Comparison of ENCODE assay signal across 8 mouse cellular contexts in genomic region chr11:5099576-5100183, GRCm38 (mm10). TPM values are rescaled to one million over a fixed set of nuclear protein-coding genes. Genes with fewer than 3 reads are reported as not detected.
DNase-seq lines count a peak whose midpoint lies in the region; ATAC-seq lines count a peak whose summit lies in the region.

No protein-coding gene starts in this region.

- H3K4me3 ChIP-seq in intestine, embryonic 14.5 days (ENCODE audit: low read depth, low read length), result peak overlapping the region; percentile 99

- intact Hi-C loops in gastrocnemius, postnatal 14 days (cut with DNase I; ENCODE audit: low total_unique reads), result no loop called here
- intact Hi-C loops in left cerebral cortex, postnatal 10 days (cut with DNase I), result no loop called here

- no peaks in the 10 kb centered on the region for H3K27me3 ChIP-seq in intestine, embryonic 14.5 days (replicated peaks; ENCODE audit: control insufficient read depth, insufficient read depth, low read length)

- peak overlapping the region; percentile 100 for H3K9ac ChIP-seq in intestine, embryonic 14.5 days (ENCODE audit: low read length)

- peaks cover 25% of the 10 kb centered on the region for H3K4me1 ChIP-seq in intestine, embryonic 14.5 days (replicated peaks; ENCODE audit: control insufficient read depth, insufficient read depth, low read length)

- DNase-seq in adipocyte (ENCODE audit: low spot score), result peak; percentile 88
- peak; percentile 95 for DNase-seq in embryo, embryonic 10 days (ENCODE audit: low spot score)
- DNase-seq in gastrocnemius, postnatal 14 days, result peak; percentile 85
- DNase-seq in intestine, embryonic 14.5 days (ENCODE audit: low spot score), result peak; percentile 96
- DNase-seq in left cerebral cortex, postnatal 10 days (ENCODE audit: extremely low spot score in 1 of 2, low spot score in 2 of 2), result peak; percentile 75 to 89
- peak; percentile 88 to 89 for DNase-seq in right cerebral cortex, postnatal 10 days (ENCODE audit: low spot score in 2 of 2)
- DNase-seq in urinary bladder, postnatal 36 days (ENCODE audit: low spot score in 2 of 2), result peak; percentile 84 to 86

- WGBS in intestine, embryonic 14.5 days, result under 1% methylated on average over 31 of the region's 31 CpGs

- no peaks in the 10 kb centered on the region for H3K9me3 ChIP-seq in intestine, embryonic 14.5 days (ENCODE audit: control insufficient read depth, low read length)

- H3K36me3 ChIP-seq in intestine, embryonic 14.5 days (ENCODE audit: control insufficient read depth, insufficient read depth, low read length), result peaks cover 14% of the 10 kb centered on the region

- H3K4me2 ChIP-seq in intestine, embryonic 14.5 days (ENCODE audit: low read length), result peak overlapping the region; percentile 93

- peak overlapping the region; percentile 99 for H3K27ac ChIP-seq in intestine, embryonic 14.5 days (ENCODE audit: low read depth)

- ATAC-seq in intestine, embryonic 14.5 days (replicated peaks; ENCODE audit: low FRiP score, low TSS enrichment, low read depth), result peak; percentile 77
- peak; percentile 64 for ATAC-seq in megakaryocyte progenitor cell, adult 5-6 weeks (replicated peaks; ENCODE audit: poor library complexity)

RNA-seq across cellular contexts. Expression of gene Ewsr1, which starts 0.6 kb away (rescaled TPM):
- 10 to 100 TPM; 87.0 to 90.4 TPM for total RNA-seq in gastrocnemius, postnatal 14 days (2021)
- polyA plus RNA-seq in intestine, embryonic 14.5 days (2014; fragmentation: Nextera tagmentation; extraction: Ambion mirVana), result 373 and 390 TPM in 2 replicates
- 100 to 1,000 TPM; 303 to 308 TPM for total RNA-seq in left cerebral cortex, postnatal 10 days (2021)
- 183 and 217 TPM in 2 replicates for total RNA-seq in megakaryocyte progenitor cell, adult 5-6 weeks (2015)
- total RNA-seq in megakaryocyte progenitor cell, adult 5-6 weeks (2017), result 513 and 628 TPM in 2 replicates

RNA-seq across cellular contexts. Expression of gene Rhbdd3, which starts 1.0 kb away (rescaled TPM):
- 10 to 100 TPM; 17.8 to 20.2 TPM for total RNA-seq in gastrocnemius, postnatal 14 days (2021)
- 30.4 TPM in 2 replicates for polyA plus RNA-seq in intestine, embryonic 14.5 days (2014; fragmentation: Nextera tagmentation; extraction: Ambion mirVana)
- 10 to 100 TPM; 23.4 to 24.6 TPM for total RNA-seq in left cerebral cortex, postnatal 10 days (2021)
- total RNA-seq in megakaryocyte progenitor cell, adult 5-6 weeks (2015), result 8.5 and 10.2 TPM in 2 replicates
- total RNA-seq in megakaryocyte progenitor cell, adult 5-6 weeks (2017), result 22.2 and 33.8 TPM in 2 replicates

RNA-seq across cellular contexts. Expression of gene Gas2l1, which starts 34.6 kb away (rescaled TPM):
- 10 to 100 TPM in 1 of 2 experiments, 1 to 10 TPM in 1; 8.4 to 12.0 TPM for total RNA-seq in gastrocnemius, postnatal 14 days (2021)
- 27.4 and 29.3 TPM in 2 replicates for polyA plus RNA-seq in intestine, embryonic 14.5 days (2014; fragmentation: Nextera tagmentation; extraction: Ambion mirVana)
- 10 to 100 TPM; 48.1 to 48.3 TPM for total RNA-seq in left cerebral cortex, postnatal 10 days (2021)
- total RNA-seq in megakaryocyte progenitor cell, adult 5-6 weeks (2015), result 0.22 and 0.46 TPM in 2 replicates
- 0.58 TPM in 1 of 2 replicates, not detected in the other for total RNA-seq in megakaryocyte progenitor cell, adult 5-6 weeks (2017)

RNA-seq across cellular contexts. Expression of gene Rasl10a, which starts 41.8 kb away (rescaled TPM):
- total RNA-seq in gastrocnemius, postnatal 14 days (2021), result under 1 TPM in 1 of 2 experiments, not detected in 1; 0.25 TPM
- 1.1 and 1.9 TPM in 2 replicates for polyA plus RNA-seq in intestine, embryonic 14.5 days (2014; fragmentation: Nextera tagmentation; extraction: Ambion mirVana)
- total RNA-seq in left cerebral cortex, postnatal 10 days (2021), result 10 to 100 TPM; 43.2 to 47.9 TPM
- total RNA-seq in megakaryocyte progenitor cell, adult 5-6 weeks (2015), result not detected in 2 replicates
- not detected in 2 replicates for total RNA-seq in megakaryocyte progenitor cell, adult 5-6 weeks (2017)

RNA-seq across cellular contexts. Expression of gene Emid1, which starts 52.4 kb away (rescaled TPM):
- 10 to 100 TPM; 11.9 to 15.8 TPM for total RNA-seq in gastrocnemius, postnatal 14 days (2021)
- 74.8 and 88.5 TPM in 2 replicates for polyA plus RNA-seq in intestine, embryonic 14.5 days (2014; fragmentation: Nextera tagmentation; extraction: Ambion mirVana)
- total RNA-seq in left cerebral cortex, postnatal 10 days (2021), result 10 to 100 TPM; 49.3 to 54.0 TPM
- total RNA-seq in megakaryocyte progenitor cell, adult 5-6 weeks (2015), result 3.5 and 5.5 TPM in 2 replicates
- 5.2 and 5.5 TPM in 2 replicates for total RNA-seq in megakaryocyte progenitor cell, adult 5-6 weeks (2017)

Comparison
In these comparisons a context has a peak if more than half of its experiments do, and no peak if none do; other contexts are left out.
1. Peak in every context shown above with its lines: DNase-seq, ATAC-seq, H3K4me3 ChIP-seq and H3K27ac ChIP-seq.
2. RNA of gene Gas2l1, which starts 34.6 kb away (total RNA-seq): 48.1 to 48.3 TPM in left cerebral cortex, postnatal 10 days and 8.4 to 12.0 TPM in gastrocnemius, postnatal 14 days; 0.22 to 0.58 TPM in megakaryocyte progenitor cell, adult 5-6 weeks; every median in the first group is over 4 times any median in the second.